Mouse (Mus musculus): ENCODE data around the gene Trim80.
"Not testable (repeated sequence)": the region's sequence is repeated elsewhere in the genome, so short reads cannot be mapped to it uniquely, and the experiment has no call there.

Trim80 gene

GRCm38 (mm10) chr11:115427482-115428331 is 12.6 kb upstream of the Trim80 start:
- DNase-seq (ENCODE audit: low spot score in 2 of 2) = peak; percentile 57 to 66

DNA sequence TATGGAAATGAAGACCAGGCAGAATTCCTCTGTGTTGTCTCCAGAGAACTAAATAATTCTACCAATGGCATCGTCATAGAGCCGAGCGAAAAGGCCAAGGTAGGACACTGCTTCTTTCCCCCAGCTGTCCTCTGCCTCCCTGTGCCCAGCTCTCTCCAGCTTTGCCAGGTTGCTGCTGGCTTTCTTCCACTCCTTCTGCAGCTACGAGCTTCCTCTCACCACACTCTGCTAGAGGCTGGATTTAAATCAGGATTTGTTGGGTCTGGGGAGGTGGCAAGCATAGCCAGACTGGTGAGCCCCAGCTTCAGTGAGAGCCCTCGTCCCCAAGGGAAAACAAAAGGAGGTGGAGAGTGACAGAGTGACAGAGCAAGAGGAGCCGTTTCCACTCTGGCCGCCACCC is 11.0 kb upstream of the Trim80 start:
- DNase-seq (ENCODE audit: low spot score in 2 of 2) = no peak

DNA sequence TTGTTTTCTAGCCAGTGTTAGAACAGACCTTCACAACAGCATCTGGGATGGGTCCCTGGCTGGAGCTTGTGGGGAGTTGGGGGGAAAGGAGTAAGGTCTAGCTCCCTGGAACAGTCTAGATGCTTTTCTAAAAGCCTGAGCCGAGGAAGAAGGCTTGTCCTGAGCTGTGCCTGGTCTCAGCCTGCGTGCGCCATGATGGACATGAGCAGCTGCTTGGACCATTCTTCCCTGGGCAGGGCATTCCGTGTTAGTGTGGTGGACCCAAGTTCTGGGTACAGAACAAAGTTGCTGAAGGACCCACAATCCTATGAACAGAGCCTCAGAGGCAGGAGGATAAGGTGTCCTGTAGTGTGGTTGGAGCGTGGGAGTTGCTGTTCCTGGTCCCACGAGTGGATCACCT is 9.8 kb upstream of the Trim80 start:
- DNase-seq (ENCODE audit: low spot score in 2 of 2) = no peak

DNA sequence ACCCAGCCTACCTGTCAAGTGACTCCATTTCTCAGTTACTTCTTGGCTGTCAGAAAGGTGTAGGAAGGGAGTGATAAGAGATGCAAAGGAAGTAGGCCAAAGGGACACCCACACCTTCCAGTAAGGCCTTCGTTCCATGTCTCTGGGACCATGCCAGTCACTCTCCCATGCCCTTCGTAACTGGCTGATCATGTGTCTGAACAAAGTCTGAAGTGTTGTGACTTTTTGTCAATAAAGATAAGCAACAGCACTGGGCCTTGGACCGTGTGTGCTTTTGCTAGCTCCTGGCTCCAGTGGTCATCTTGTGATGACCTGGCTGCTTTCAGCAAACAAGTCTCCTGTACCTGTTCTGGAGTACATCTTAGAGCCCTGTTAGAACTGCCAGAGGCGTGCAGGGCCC is 7.5 kb upstream of the Trim80 start:
- no peak for DNase-seq (ENCODE audit: low spot score in 2 of 2)

DNA sequence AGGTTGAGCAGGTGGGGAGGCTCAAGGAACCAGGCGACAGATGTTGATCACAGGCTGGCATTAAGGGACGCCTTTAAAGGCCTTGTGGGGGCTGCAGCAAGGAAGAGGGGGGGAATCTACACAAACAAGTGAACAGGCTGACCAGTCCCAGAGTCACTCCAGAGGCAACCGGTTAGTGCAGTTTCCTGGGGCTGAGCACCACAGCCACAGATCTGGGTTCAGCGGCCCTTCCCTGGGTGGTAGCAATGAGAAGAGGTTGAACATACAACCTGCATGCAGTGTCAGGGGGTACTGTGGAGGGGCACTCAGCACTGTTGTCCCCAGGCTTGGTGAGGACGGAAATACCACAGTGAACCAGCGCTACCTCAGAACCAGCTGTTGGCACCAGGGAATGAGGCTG is 7.0 kb upstream of the Trim80 start:
- DNase-seq (ENCODE audit: low spot score in 2 of 2) = no peak

DNA sequence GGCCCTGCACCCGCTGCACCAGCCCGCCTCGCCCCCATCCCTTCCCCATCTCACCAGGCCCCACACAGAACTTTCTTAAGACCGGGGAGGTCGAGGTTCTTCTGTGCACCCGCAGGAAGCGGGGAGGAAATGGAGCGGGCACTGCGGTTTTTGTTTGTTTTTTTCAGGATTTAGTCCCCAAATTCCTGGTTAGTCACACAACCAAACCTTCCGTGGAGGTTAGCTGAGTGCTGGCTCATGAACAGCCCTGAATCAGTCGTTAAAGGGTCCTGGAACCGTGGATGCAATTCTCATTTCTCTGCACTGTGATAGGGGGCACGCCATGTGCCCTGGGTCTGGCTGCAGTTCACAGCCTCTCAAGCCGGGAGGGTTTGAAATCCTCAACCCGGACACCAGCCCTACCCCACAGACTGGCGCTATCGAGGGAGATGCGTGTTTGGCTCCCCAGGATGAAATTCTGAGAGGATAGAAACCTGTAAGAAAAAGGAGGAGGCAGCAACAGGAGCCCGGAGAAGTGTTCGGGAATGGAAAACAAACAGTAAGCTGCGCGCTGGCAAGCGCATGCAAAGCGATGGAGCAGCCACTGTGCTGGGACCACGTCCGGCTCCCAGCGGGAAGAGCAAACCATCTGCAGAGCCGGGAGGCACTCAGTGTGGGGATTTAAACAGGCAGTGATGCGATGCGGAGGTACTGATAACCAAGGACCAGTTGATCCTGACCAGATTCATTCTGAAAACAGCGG is 4.6 kb upstream of the Trim80 start:
- no peak for DNase-seq (ENCODE audit: low spot score in 2 of 2)

DNA sequence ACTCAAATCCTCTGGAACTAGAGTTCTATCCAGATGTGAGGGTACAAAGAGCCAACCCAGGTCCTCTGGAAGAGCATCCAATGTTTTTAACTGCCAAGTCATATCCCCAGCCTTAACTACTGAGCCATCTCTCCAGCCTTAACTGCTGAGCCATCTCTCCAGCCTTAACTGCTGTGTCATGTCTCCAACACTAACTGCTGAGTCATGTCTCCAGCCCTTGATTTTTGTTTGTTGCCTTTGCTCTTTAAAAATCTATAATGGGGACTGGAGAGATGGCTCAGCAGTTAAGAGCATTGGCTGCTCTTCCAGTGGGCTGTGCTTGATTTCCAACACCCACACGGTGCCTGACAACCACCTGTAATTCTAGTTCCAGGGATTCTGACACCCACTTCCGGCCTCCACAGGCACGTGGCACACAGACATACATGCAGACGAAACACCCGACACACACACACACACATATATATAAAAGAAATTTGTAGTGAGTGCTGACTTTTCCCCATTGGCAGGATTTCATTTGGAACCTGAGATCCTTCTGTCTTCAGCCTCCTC is 2.7 kb upstream of the Trim80 start:
- DNase-seq (ENCODE audit: low spot score in 2 of 2) = no peak

DNA sequence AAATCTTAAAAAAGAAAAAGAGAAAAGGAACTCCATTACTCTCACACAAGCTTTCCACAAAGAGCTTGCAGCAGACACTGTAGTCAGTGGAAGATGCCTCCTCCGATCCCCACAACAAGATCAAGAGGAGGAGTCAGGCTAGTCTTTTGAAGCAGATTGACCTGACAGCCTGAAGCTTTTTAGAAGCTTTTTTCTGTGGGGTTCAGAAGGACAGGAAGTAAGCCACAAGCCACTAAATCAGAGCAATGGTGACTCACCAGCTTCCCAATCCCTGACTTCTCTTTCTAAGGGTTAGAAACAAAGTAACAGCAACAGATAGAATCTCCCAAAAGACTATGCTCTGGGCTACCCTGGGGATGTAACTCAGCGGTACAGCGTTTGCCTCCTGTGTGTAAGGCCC is 1.0 kb upstream of the Trim80 start:
- DNase-seq (ENCODE audit: low spot score in 2 of 2) = no peak

DNA sequence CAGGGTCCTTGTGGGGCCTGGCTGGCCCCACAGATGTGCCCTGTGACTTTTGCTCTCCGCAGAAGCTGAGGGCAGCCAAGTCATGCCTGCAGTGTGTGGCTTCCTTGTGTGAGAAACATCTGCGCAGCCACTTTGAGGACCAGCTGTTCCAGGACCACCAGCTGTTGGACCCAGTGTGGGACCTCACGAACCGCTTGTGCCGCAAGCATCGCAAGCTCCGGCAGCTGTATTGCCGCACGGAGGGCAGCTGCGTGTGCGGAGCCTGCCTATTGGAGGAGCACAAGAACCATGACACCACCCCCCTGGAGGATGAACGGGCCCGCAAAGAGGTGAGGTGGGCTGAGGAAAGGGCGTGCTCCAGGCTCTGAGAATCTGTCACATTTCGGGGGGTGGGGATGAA is 1.1 kb downstream of the Trim80 start:
- no peak for DNase-seq (ENCODE audit: low spot score in 2 of 2)

DNA sequence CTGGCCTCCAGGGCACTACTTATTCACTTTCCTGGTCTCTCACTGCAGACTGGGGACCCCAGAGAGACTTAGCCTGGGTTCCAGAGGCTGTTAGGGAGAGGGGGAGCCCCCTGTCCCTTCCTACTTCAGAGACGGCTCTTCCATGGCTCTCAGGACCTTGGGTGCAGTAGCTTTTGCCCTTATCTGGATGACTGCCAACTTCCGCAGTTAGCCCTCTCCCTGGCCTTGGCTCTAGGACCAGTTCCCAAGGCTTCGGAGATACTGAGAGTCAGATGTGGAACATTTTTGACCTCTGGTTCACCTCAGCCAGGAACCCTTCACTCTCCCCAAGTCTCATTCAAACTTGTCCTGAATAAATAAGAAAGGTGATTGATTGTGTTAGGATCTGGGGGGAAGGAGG is 6.6 kb downstream of the Trim80 start:
- no peak for DNase-seq (ENCODE audit: low spot score in 2 of 2)

DNA sequence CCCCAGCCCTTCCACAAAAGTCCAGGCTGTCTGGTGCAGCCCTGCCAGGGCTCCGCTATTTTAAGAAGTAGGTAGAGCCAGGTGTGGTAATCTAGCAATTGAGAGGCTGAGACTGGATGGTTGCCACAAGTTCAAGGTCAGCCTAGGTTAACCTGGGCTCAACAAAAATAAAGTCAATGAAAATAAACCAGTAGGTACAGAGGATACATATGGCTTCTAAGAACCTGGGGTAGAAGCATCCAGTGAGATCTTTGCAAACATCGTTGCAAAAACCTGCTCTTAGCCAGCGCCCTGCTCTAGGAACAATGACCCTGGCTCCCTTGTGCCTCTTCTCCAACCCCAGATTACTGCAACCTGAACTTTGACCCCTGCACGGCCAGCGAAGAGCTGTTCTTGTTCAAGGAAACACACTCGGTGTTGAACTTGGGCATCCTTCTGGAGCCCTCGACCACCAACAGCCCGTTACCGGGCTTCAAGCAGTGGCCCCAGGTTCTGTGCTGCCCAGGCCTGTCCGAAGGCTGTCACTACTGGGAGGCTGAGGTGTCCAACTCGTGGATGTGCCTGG is 7.1 kb downstream of the Trim80 start:
- no peak for DNase-seq (ENCODE audit: low spot score in 2 of 2)

DNA sequence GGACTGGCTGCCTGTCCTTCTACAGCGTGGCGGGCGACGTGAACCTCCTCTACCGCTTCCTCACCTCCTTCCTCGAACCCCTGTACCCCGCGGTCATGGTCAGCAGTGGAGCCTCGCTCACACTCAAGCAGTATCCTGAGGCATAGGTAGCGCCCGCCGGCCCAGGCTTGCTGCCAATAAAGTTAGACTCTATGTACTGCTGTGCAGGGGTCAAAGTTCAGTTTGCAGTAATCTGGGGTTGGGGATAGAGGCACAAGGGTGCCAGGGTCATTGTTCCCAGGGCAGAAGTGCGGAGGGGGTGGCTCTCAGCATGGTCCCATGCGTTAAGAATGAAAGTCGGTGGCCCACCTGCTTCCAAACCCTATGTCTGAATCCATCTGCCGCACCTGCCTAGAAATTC is 7.7 kb downstream of the Trim80 start:
- no peak for DNase-seq (ENCODE audit: low spot score in 2 of 2)

GRCm38 (mm10) chr11:115448998-115449397 is 8.7 kb downstream of the Trim80 start:
- no peak for DNase-seq (ENCODE audit: low spot score in 2 of 2)

GRCm38 (mm10) chr11:115450176-115450575 is 9.8 kb downstream of the Trim80 start:
- no peak for DNase-seq (ENCODE audit: low spot score in 2 of 2)

DNA sequence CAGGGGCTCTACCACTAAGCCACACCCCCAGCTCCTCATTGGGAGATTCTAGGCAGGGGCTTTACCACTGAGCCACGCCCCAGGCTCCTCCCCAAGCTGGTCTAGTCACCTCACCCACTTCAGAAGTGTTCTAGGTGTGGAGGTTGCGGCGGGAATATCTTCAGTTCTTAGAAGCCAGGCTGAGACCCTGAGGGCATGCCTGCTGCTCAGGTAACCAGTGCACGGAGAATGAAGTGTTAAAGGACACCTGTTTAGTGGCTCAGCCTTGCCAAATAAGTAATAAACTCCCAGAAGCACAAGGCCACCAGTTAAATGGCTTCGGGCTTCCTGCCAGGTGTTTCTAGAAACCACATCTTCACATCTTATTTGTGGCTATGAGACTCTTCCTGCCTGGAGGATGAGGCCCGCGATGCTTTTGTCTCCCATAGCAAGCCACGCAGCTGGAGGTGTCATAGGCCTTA is 11.5 kb downstream of the Trim80 start:
- no peak for DNase-seq (ENCODE audit: low spot score in 2 of 2)

- no peak for DNase-seq (ENCODE audit: low spot score in 2 of 2)
These were observed 12.0 kb downstream of the Trim80 start for GRCm38 (mm10) chr11:115452281-115452860.

GRCm38 (mm10) chr11:115453306-115453705 is 13.0 kb downstream of the Trim80 start:
- DNase-seq (ENCODE audit: low spot score in 2 of 2) = no peak

GRCm38 (mm10) chr11:115454822-115455221 is 14.5 kb downstream of the Trim80 start:
- not testable (repeated sequence) for DNase-seq (ENCODE audit: low spot score in 2 of 2)

GRCm38 (mm10) chr11:115455619-115456018 is 15.3 kb downstream of the Trim80 start:
- DNase-seq (ENCODE audit: low spot score in 2 of 2) = no peak

DNA sequence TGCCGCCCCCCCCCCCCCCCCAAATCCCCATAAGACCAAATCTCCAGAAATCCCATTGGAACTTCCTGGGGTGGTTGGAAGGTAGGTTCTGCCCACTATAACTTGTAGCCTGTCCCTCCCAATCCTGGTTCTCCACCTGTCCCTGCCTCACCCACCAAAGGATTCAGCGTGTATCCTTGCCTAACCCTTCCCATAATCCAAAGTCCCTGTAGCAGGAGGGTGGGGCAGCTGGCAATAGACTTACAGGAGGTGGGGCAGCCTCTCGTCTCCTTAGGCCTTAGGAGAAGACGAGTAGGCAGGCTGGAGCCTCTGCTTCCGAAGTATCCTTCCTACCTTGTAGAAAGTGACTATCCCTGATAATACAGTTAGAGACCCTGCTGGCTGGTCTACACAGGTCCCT is 15.8 kb downstream of the Trim80 start:
- DNase-seq (ENCODE audit: low spot score in 2 of 2) = no peak

DNA sequence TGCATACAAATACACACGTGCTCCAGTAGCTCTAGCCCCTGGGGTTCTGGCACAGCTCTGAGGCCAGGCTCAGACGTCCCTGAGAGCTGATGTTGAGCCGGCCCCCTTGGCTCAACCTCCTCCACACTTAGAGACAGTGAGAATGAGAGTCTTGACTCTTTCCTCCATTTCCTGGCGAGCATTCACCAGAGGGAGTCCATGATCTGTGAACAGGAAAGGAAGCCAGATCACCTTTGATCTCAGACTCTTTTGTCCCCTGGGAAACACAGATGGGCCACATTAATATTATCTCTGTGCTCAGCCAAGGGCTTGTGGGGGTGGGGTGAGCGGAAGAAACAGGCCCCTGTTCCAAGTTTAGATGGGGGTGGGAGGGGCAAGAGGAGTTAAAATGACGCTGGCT is 17.1 kb downstream of the Trim80 start:
- DNase-seq (ENCODE audit: low spot score in 2 of 2) = no peak

- DNase-seq (ENCODE audit: low spot score in 2 of 2) = no peak
These were observed 20.6 kb downstream of the Trim80 start for GRCm38 (mm10) chr11:115460976-115461375.

Measured in frontal cortex, postnatal 10 days (tissue).